Mouse (Mus musculus) limb, embryonic 14.5 days (tissue): Measurements from ENCODE around the gene Pde8b. TPM values are rescaled to one million over a fixed set of nuclear protein-coding genes. Genes with fewer than 3 reads are reported as not detected.

Experiments used
- ATAC-seq: fragments of 200-750 bp; cut with Nextera tagmentation; 2 replicates; pipeline ENCODE4 v1.8.0; 2017; ENCODE audit warnings: low read depth, moderate number of reproducible peaks, moderate TSS enrichment; ENCODE audit not compliant: low FRiP score
- DNase-seq: peaks from one replicate; pipeline ENCODE4 v3.0.0-alpha.2; 2015; ENCODE audit warnings: low spot score
- H3K27ac ChIP-seq: fragments of 300-500 bp; sonication (generic); replicated peaks from 2 replicates; pipeline ENCODE4 v1.5.1; 2014; ENCODE audit warnings: low read depth, mild to moderate bottlenecking, low read length, moderate library complexity, mixed read lengths
- H3K27me3 ChIP-seq: fragments of 300-500 bp; sonication (generic); 2 replicates; pipeline ENCODE4 v1.6.1; 2014; ENCODE audit warnings: low read length, mixed read lengths; ENCODE audit not compliant: control insufficient read depth, insufficient read depth
- H3K36me3 ChIP-seq: fragments of 300-500 bp; sonication (generic); 2 replicates; pipeline ENCODE4 v1.6.1; 2014; ENCODE audit warnings: mild to moderate bottlenecking, low read length, moderate library complexity, mixed read lengths; ENCODE audit not compliant: control insufficient read depth, insufficient read depth
- H3K4me1 ChIP-seq: fragments of 300-500 bp; sonication (generic); 2 replicates; pipeline ENCODE4 v1.6.1; 2014; ENCODE audit warnings: antibody characterized with exemption, low read length, mixed read lengths; ENCODE audit not compliant: control insufficient read depth, insufficient read depth
- H3K4me2 ChIP-seq: fragments of 300-500 bp; sonication (generic); replicated peaks from 2 replicates; pipeline ENCODE4 v1.6.1; 2014; ENCODE audit warnings: low read depth, mild to moderate bottlenecking, low read length, moderate library complexity; ENCODE audit not compliant: severe bottlenecking
- H3K4me3 ChIP-seq: fragments of 300-500 bp; sonication (generic); replicated peaks from 2 replicates; pipeline ENCODE4 v1.5.1; 2014; ENCODE audit warnings: low read length
- H3K9ac ChIP-seq: fragments of 300-500 bp; sonication (generic); 2 replicates; pipeline ENCODE4 v1.6.1; 2014; ENCODE audit warnings: mild to moderate bottlenecking, low read depth, low read length, moderate library complexity; ENCODE audit not compliant: severe bottlenecking
- H3K9me3 ChIP-seq: fragments of 300-500 bp; sonication (generic); 2 replicates; pipeline ENCODE4 v1.6.1; 2016; ENCODE audit warnings: low read length; ENCODE audit not compliant: control insufficient read depth
- POLR2A ChIP-seq: fragments of 200-500 bp; IDR thresholded peaks from 2 replicates; pipeline ENCODE4 v1.8.0; 2012; ENCODE audit warnings: inconsistent platforms, mild to moderate bottlenecking, moderate library complexity, borderline replicate concordance; ENCODE audit not compliant: insufficient read depth, insufficient read length; ENCODE audit errors: extremely low read depth
- WGBS: fragments of 180-500 bp; shearing (Covaris S2); extraction: QIAGEN DNeasy Blood & Tissue Kit; methylation state at CpG from one replicate; pipeline ENCODE4 v1.1.7; 2014; 5-methylcytosine and 5-hydroxymethylcytosine counted together
- polyA plus RNA-seq, 2 experiments: library from polyadenylated mRNA; depleted of rRNA in 1 of 2; stranded (reverse) in 1 of 2; unstranded in 1 of 2; fragments of >200 nt; fragmentation: Nextera tagmentation in 1 of 2; extraction: Ambion mirVana in 1 of 2; gene quantifications; 2 replicates each; pipeline versions ENCODE4 v1.2.1 to v1.2.3; 2012 to 2014

Pde8b gene
- polyA plus RNA-seq, 2 experiments = 3.1 to 3.4 TPM

DNA sequence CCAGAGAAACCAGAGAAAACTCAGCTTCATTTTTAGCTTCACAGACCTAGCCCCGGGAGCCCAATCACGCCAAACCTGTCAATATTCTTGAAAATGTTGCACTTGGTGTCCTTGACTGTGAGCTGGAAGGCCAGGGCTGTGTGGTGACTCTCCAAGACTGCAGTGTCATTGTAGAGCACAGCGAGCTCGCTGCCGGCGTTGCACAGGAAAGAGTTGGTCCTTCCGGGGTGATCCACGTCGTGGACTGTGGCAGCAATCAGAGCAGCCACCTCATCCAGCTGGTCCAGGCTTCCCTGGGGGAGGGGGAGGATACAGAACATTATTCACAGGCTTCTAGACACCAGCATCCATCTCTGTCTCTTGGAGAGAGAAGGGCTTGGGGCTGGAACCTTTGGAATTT is 216.0 kb downstream of the Pde8b start:
- no peak overlapping the region for H3K27ac ChIP-seq
- no peak overlapping the region for H3K4me2 ChIP-seq
- H3K27me3 ChIP-seq = no peaks in the 10 kb centered on the region
- 78% methylated on average over 9 of the region's 9 CpGs for WGBS
- no peak overlapping the region for H3K9ac ChIP-seq
- no peak overlapping the region for H3K4me3 ChIP-seq
- no peaks in the 10 kb centered on the region for H3K9me3 ChIP-seq
- no peak for DNase-seq
- no peaks in the 10 kb centered on the region for H3K4me1 ChIP-seq
- no peak for TF ChIP-seq POLR2A
- no peaks in the 10 kb centered on the region for H3K36me3 ChIP-seq
- no peak for ATAC-seq

DNA sequence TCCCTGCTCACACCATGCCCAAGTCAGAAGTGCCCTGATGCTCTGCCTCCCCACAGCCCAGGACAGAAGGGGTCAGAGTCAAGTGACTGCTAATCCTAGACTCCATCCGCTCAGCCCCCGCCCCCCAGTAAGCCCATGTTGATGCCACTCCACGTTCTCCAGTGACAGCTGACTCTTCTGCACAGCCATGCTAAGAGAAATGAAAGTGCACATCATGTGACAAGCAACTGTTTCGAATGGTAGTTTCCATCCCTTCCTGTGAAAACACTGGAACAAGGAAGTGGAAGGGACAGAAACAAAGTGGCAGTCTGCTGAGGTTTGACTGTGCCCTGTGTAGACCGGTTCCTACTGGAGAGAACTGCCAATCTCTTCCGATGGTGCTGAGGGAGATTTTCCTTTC is 217.2 kb downstream of the Pde8b start:
- Histone ChIP-seq H3K4me1 (no peaks in the 10 kb centered on the region), H3K4me3 (no peak overlapping the region), H3K27me3 (no peaks in the 10 kb centered on the region), H3K27ac (no peak overlapping the region), H3K9ac (no peak overlapping the region), H3K36me3 (no peaks in the 10 kb centered on the region; the same call in 1 of the 2 replicates), H3K9me3 (no peaks in the 10 kb centered on the region), H3K4me2 (no peak overlapping the region)
- no peak for TF ChIP-seq POLR2A
- ATAC-seq (no peak), DNase-seq (no peak)
- WGBS = 82% methylated on average over 6 of the region's 6 CpGs

DNA sequence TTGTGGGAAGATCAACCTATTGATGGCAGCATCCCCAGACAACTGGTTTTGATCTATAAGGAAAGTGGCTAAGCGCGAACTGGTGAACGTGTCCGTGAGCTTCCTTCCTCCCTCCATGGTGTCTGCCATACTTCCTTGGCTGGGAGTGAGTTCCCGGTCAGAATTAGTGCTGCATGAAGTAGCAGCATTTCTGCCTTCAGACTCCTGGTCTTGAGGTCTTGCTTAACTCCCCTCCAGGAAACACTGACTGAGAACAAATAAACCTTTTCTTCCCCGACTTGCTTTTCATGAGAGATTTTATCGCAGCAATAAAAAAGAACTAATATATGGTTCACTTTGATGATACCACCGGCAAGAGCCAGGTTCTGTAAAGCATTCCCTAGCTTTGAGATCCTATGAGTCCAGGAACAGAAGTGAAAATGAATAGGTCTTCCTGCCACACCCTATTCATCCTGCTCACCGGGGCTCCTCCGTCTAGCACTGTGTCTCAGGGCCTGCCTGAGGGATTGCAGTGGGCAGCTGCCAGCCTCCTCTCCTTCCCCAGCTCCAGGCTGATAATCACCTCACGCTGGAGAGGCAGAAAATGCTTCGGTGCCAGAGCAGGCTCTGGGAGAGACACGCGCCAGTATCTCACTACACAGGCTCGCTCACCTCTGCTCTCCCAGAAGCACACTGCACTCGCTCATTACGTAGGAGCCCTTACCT is 217.9 kb downstream of the Pde8b start:
- H3K4me3 ChIP-seq = no peak overlapping the region
- H3K27me3 ChIP-seq = no peaks in the 10 kb centered on the region
- no peak overlapping the region for H3K9ac ChIP-seq
- no peak for TF ChIP-seq POLR2A
- no peak overlapping the region for H3K27ac ChIP-seq
- H3K4me2 ChIP-seq = no peak overlapping the region
- DNase-seq (no peak), ATAC-seq (no peak)
- H3K4me1 ChIP-seq = no peaks in the 10 kb centered on the region
- 45% methylated on average over 17 of the region's 17 CpGs for WGBS
- H3K9me3 ChIP-seq = no peaks in the 10 kb centered on the region
- no peaks in the 10 kb centered on the region; the same call in 1 of the 2 replicates for H3K36me3 ChIP-seq

DNA sequence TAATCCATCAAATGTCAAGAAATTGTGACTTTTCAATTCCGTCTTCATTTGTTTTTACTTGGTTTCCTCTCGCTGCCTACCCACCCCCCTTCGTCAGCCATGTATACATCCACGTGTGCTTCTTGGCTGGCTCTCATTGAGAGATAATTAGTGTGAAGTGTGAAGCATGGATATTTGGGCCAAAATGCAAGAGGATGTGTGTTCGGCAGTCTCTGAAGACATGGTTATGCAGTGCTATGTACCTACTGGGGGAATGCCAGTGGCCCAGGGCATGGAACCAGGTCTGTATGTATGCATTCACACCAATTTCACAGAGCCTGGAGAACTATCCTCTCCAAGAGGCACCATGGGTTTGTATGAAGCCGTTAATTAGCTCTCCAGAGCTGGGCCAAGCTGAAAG is 219.3 kb downstream of the Pde8b start:
- no peak overlapping the region for H3K27ac ChIP-seq
- ATAC-seq = no peak
- H3K4me1 ChIP-seq = no peaks in the 10 kb centered on the region
- H3K27me3 ChIP-seq = no peaks in the 10 kb centered on the region
- 84% methylated on average over 6 of the region's 6 CpGs for WGBS
- no peaks in the 10 kb centered on the region; the same call in 1 of the 2 replicates for H3K36me3 ChIP-seq
- DNase-seq = no peak
- no peak overlapping the region for H3K4me3 ChIP-seq
- no peak for TF ChIP-seq POLR2A
- no peaks in the 10 kb centered on the region for H3K9me3 ChIP-seq
- no peak overlapping the region for H3K4me2 ChIP-seq
- H3K9ac ChIP-seq = no peak overlapping the region

DNA sequence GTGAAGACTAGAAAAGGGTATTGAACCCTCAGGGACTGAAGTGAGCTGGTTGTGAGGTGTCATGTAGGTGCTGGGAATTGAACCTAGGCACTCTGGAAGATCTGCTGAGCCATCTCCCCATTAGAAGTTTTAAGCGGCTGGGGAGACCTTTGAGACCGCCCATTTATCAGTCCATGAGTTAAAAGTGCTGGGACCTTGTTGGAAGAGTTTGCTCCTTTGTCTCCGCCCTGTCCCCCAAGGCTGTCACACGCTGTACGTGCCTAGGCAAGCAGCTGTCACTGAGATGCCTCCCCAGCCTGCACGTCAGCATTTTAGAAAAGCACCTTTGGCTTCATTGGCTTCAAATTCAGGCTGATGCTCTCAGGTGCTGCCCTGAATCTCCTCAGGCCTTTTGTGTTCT is 229.9 kb downstream of the Pde8b start:
- WGBS = 82% methylated on average over 6 of the region's 6 CpGs
- H3K9me3 ChIP-seq = no peaks in the 10 kb centered on the region
- no peak for TF ChIP-seq POLR2A
- H3K27me3 ChIP-seq = no peaks in the 10 kb centered on the region
- no peak overlapping the region for H3K4me3 ChIP-seq
- no peak for DNase-seq
- H3K27ac ChIP-seq = no peak overlapping the region
- H3K4me2 ChIP-seq = no peak overlapping the region
- peaks cover 26% of the 10 kb centered on the region for H3K36me3 ChIP-seq
- ATAC-seq = no peak
- no peak overlapping the region for H3K9ac ChIP-seq
- no peaks in the 10 kb centered on the region for H3K4me1 ChIP-seq
